Mouse (Mus musculus) forebrain, embryonic 11.5 days (tissue): ENCODE results near the gene Zfp936. TPM values are rescaled to one million over a fixed set of nuclear protein-coding genes. Genes with fewer than 3 reads are reported as not detected.
"Not testable (repeated sequence)": the region's sequence is repeated elsewhere in the genome, so short reads cannot be mapped to it uniquely, and the experiment has no call there.

ENCODE experiments used
- ATAC-seq: fragments of 200-750 bp; cut with Nextera tagmentation; replicated peaks from 2 replicates; pipeline ENCODE4 v1.8.0; 2017; ENCODE audit warnings: moderate TSS enrichment; ENCODE audit not compliant: low FRiP score
- DNase-seq: peaks from one replicate; pipeline ENCODE4 v3.0.0-alpha.2; 2017; ENCODE audit warnings: low spot score
- H3K27ac ChIP-seq: fragments of 300-500 bp; sonication (generic); 2 replicates; pipeline ENCODE4 v1.5.1; 2014; ENCODE audit warnings: low read depth, low read length
- H3K27me3 ChIP-seq: fragments of 300-500 bp; sonication (generic); 2 replicates; pipeline ENCODE4 v1.6.1; 2014; ENCODE audit warnings: mild to moderate bottlenecking, low read length, mixed read lengths; ENCODE audit not compliant: control insufficient read depth, insufficient read depth
- H3K36me3 ChIP-seq: fragments of 300-500 bp; sonication (generic); 2 replicates; pipeline ENCODE4 v1.6.1; 2014; ENCODE audit warnings: mild to moderate bottlenecking, low read length, moderate library complexity, mixed read lengths; ENCODE audit not compliant: control insufficient read depth, insufficient read depth
- H3K4me1 ChIP-seq: fragments of 300-500 bp; sonication (generic); replicated peaks from 2 replicates; pipeline ENCODE4 v1.6.1; 2014; ENCODE audit warnings: low read length, mixed read lengths; ENCODE audit not compliant: control insufficient read depth, insufficient read depth
- H3K4me2 ChIP-seq: fragments of 300-500 bp; sonication (generic); 2 replicates; pipeline ENCODE4 v1.6.1; 2014; ENCODE audit warnings: low read depth, mild to moderate bottlenecking, low read length, moderate library complexity, mixed read lengths; ENCODE audit not compliant: severe bottlenecking
- H3K4me3 ChIP-seq: fragments of 300-500 bp; sonication (generic); 2 replicates; pipeline ENCODE4 v1.5.1; 2014; ENCODE audit warnings: low read depth, low read length
- H3K9ac ChIP-seq: fragments of 300-500 bp; sonication (generic); 2 replicates; pipeline ENCODE4 v1.6.1; 2014; ENCODE audit warnings: low read length
- H3K9me3 ChIP-seq: fragments of 300-500 bp; sonication (generic); 2 replicates; pipeline ENCODE4 v1.6.1; 2016; ENCODE audit warnings: low read length, mixed read lengths; ENCODE audit not compliant: control insufficient read depth
- WGBS: fragments of 180-500 bp; shearing (Covaris S2); extraction: QIAGEN DNeasy Blood & Tissue Kit; methylation state at CpG from one replicate; pipeline ENCODE4 v1.1.7; 2014; 5-methylcytosine and 5-hydroxymethylcytosine counted together
- polyA plus RNA-seq: library from polyadenylated mRNA; unstranded; fragments of >200 nt; fragmentation: Nextera tagmentation; extraction: Ambion mirVana; gene quantifications from 2 replicates; pipeline ENCODE4 v1.2.1, GENCODE M21; 2014

Gene Zfp936
- polyA plus RNA-seq = not detected in 2 replicates

GRCm38 (mm10) chr7:43113929-43114328 is at the start of gene Zfp936:
TSS of gene Zfp936 (plus strand) at chr7:43114229.
- not testable (repeated sequence) for H3K9me3 ChIP-seq, H3K9ac ChIP-seq, H3K4me3 ChIP-seq, H3K4me2 ChIP-seq, DNase-seq, H3K27me3 ChIP-seq, H3K27ac ChIP-seq, H3K36me3 ChIP-seq, H3K4me1 ChIP-seq, ATAC-seq
- WGBS = 79% methylated on average over 10 of the region's 10 CpGs

- Histone ChIP-seq H3K27me3 (no peaks in the 10 kb centered on the region), H3K9ac (no peak overlapping the region), H3K27ac (no peak overlapping the region), H3K4me3 (no peak overlapping the region), H3K36me3 (no peaks in the 10 kb centered on the region), H3K4me2 (no peak overlapping the region), H3K4me1 (no peaks in the 10 kb centered on the region), H3K9me3 (peaks cover 3% of the 10 kb centered on the region; the same call in 1 of the 2 replicates)
- 84% methylated on average over 8 of the region's 8 CpGs for WGBS
- ATAC-seq = no peak
- DNase-seq = no peak
Observed at GRCm38 (mm10) chr7:43077831-43078230, 36.2 kb upstream of the Zfp936 start.

GRCm38 (mm10) chr7:43128691-43129090 is 14.7 kb downstream of the Zfp936 start:
- not testable (repeated sequence) for H3K36me3 ChIP-seq, H3K27ac ChIP-seq, H3K4me3 ChIP-seq, H3K27me3 ChIP-seq, H3K4me2 ChIP-seq, H3K9ac ChIP-seq, ATAC-seq, DNase-seq, H3K4me1 ChIP-seq
- peaks cover 13% of the 10 kb centered on the region for H3K9me3 ChIP-seq
- 94% methylated on average over 12 of the region's 15 CpGs for WGBS

GRCm38 (mm10) chr7:43164121-43164520 is 50.1 kb downstream of the Zfp936 start:
- 74% methylated on average over 4 of the region's 4 CpGs for WGBS

GRCm38 (mm10) chr7:43167101-43167500 is 53.1 kb downstream of the Zfp936 start:
- H3K4me3 ChIP-seq, H3K9ac ChIP-seq, ATAC-seq, H3K4me2 ChIP-seq, H3K4me1 ChIP-seq, H3K27ac ChIP-seq, H3K27me3 ChIP-seq, DNase-seq, H3K36me3 ChIP-seq: not testable (repeated sequence)
- 82% methylated on average over 4 of the region's 4 CpGs for WGBS
- H3K9me3 ChIP-seq = peaks cover 32% of the 10 kb centered on the region

More at GRCm38 (mm10) chr7:43164121-43164520, 50.1 kb downstream of the Zfp936 start:
- DNase-seq, H3K9ac ChIP-seq, H3K4me2 ChIP-seq, H3K4me3 ChIP-seq, H3K36me3 ChIP-seq, H3K27me3 ChIP-seq, H3K4me1 ChIP-seq, ATAC-seq, H3K27ac ChIP-seq: not testable (repeated sequence)
- H3K9me3 ChIP-seq = peaks cover 32% of the 10 kb centered on the region

GRCm38 (mm10) chr7:43167811-43168210 is 53.8 kb downstream of the Zfp936 start:
- 84% methylated on average over 1 of the region's 1 CpGs for WGBS
- not testable (repeated sequence) for DNase-seq, H3K27me3 ChIP-seq, H3K36me3 ChIP-seq, H3K27ac ChIP-seq, H3K9ac ChIP-seq, H3K4me1 ChIP-seq, ATAC-seq, H3K4me3 ChIP-seq, H3K4me2 ChIP-seq
- peaks cover 36% of the 10 kb centered on the region for H3K9me3 ChIP-seq

GRCm38 (mm10) chr7:43168212-43168611 is 54.2 kb downstream of the Zfp936 start:
- not testable (repeated sequence) for H3K9ac ChIP-seq, H3K27me3 ChIP-seq, H3K27ac ChIP-seq, ATAC-seq, H3K36me3 ChIP-seq, H3K4me1 ChIP-seq, H3K4me2 ChIP-seq, DNase-seq, H3K4me3 ChIP-seq
- WGBS = 63% methylated on average over 1 of the region's 1 CpGs
- peaks cover 37% of the 10 kb centered on the region for H3K9me3 ChIP-seq

- H3K9ac ChIP-seq = no peak overlapping the region
- WGBS = 88% methylated on average over 14 of the region's 14 CpGs
Observed at GRCm38 (mm10) chr7:43177003-43177702, 63.1 kb downstream of the Zfp936 start.

GRCm38 (mm10) chr7:43213781-43214180 is 99.8 kb downstream of the Zfp936 start:
- H3K36me3 ChIP-seq, H3K4me2 ChIP-seq, ATAC-seq, DNase-seq, H3K27me3 ChIP-seq, H3K27ac ChIP-seq, H3K4me1 ChIP-seq, H3K9me3 ChIP-seq, H3K9ac ChIP-seq, H3K4me3 ChIP-seq: not testable (repeated sequence)
- WGBS = 88% methylated on average over 7 of the region's 7 CpGs

More at GRCm38 (mm10) chr7:43177003-43177702, 63.1 kb downstream of the Zfp936 start:
- Histone ChIP-seq H3K36me3 (no peaks in the 10 kb centered on the region), H3K27me3 (no peaks in the 10 kb centered on the region), H3K4me2 (no peak overlapping the region), H3K27ac (no peak overlapping the region), H3K4me3 (no peak overlapping the region), H3K4me1 (no peaks in the 10 kb centered on the region), H3K9me3 (peaks cover 23% of the 10 kb centered on the region)
- DNase-seq = no peak
- no peak for ATAC-seq
